Mouse (Mus musculus): ENCODE measurements around the gene Prc1. TPM values are rescaled to one million over a fixed set of nuclear protein-coding genes. Genes with fewer than 3 reads are reported as not detected.

Prc1 gene
- 75.1 and 96.7 TPM in 2 replicates for total RNA-seq (2014; fragmentation: Nextera tagmentation)
- total RNA-seq (2017) = 135 and 138 TPM in 2 replicates

DNA sequence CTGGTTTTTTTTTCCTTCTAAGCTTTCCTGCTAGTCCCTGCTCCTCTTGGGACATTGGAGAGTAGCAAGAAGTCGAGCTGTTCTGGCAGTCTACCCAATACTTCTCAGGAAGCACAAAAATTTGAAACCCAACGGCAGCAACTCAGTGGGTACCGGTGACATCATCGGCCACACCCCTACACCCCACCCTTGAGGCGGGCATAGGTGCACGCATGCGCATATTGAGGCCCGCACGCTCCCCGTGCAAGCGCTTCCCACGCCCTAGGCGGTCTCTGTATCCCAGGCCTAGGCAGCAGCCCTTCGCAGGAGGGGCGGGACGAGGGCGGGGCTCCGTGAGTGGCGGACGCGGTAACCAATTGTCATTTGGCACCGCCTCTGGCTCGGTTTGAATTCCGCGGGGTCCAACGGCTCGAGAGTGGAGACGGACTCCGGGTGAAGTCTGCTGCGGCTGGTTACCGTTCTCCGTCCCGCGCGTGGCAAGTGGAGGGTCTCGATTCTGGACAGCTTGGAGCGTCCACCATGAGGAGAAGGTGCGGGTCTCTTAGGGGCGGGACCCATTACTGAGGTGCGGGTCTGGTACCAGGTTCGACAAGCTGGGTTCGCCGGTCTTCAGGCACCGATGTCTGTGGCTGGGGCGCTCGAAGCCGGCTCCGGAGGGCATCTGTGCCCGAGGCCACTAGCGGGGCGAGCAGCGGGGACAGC is at the start of gene Prc1:
TSS of gene Prc1 (plus strand) at position 389 of the 702 bp plus-strand sequence.
- peak; percentile 98 for ATAC-seq (replicated peaks; ENCODE audit: low FRiP score, low TSS enrichment, poor library complexity, severe bottlenecking)

DNA sequence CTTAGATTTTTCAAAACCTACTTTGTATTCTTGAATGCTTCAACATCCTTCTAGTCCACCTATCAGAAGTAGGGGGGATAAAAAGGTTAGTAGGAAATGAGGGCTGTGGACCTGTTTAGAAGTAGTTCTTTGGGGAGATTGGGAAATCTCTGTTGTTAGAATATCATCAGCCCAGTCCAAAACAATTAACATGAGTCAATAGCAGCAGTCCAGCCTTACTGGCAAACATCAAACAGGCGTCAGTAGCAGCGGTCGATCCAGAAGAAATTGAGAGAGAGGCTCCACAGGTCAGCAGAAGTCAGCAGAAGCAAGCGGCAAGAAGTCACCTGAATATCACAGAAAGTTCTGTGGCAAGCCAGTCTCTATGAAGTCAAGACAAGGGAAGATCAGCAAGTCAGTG is 49.4 kb upstream of the Prc1 start:
- no peak for ATAC-seq (replicated peaks; ENCODE audit: low FRiP score, low TSS enrichment, poor library complexity, severe bottlenecking)

DNA sequence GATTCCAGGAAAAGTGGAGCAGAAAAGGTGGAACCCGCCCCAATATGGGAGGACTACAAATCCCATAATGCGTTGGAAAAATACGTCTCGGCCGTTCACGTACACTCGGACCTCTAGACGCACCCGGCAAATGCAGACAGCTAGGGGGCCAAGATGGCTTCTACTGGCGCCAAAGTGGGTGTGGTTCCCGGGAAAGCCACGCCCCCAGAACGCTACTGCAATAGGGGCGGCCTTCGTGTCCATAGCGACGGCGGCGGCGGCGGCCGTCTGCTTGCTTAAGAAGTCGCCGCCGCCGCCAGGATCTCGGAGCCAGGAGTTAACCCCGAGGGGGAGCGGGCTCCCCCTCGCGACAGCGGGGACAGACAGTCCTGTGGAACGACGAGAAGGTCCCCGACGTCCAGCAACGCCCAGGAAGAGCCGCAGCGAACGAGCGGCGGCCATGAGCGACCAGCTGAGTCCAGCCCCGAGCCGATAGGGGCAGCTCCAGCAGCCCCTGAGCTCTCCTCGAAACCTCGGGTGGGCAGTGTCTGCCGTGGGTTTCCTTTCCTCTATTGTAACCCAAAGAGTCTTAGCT is 48.0 kb upstream of the Prc1 start, which contains the start of gene Ttll13:
TSS of gene Ttll13 (plus strand) at position 229 of the 574 bp plus-strand sequence.
- ATAC-seq (replicated peaks; ENCODE audit: low FRiP score, low TSS enrichment, poor library complexity, severe bottlenecking) = peak; percentile 99

DNA sequence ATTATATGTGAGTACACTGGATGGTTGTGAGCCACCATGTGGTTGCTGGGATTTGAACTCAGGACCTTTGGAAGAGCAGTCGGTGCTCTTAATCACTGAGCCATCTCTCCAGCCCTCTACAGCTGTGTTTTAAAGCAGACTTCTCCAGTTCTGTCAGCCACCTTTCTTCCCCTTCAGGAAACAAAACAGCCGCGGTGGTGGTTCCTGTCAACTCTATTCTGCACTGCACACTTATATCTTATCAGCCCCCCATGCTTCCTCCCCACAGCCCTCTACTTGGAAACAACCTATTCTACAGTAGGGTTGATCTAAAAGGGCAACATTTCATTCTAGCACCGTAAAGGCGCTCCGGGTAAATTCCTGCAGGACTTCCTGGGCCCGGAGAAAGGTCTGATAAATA is 47.4 kb upstream of the Prc1 start:
- ATAC-seq (replicated peaks; ENCODE audit: low FRiP score, low TSS enrichment, poor library complexity, severe bottlenecking) = no peak

DNA sequence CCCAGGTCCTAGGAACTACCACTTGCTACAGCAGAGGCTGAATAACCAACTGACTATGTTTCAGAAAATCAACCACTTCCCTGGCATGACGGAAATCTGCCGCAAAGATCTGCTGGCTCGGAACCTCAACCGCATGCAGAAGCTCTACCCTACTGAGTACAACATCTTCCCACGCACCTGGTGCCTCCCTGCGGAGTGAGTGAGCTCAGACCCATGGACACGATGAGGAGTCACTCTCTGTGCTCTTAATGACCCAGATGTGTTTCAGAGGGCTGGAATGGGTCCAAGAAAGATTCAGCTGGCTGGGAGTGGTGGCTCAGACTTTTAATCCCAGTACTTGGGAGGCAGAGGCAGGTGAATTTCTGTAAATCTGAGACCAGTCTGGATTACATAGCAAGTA is 41.8 kb upstream of the Prc1 start:
- ATAC-seq (replicated peaks; ENCODE audit: low FRiP score, low TSS enrichment, poor library complexity, severe bottlenecking) = no peak

DNA sequence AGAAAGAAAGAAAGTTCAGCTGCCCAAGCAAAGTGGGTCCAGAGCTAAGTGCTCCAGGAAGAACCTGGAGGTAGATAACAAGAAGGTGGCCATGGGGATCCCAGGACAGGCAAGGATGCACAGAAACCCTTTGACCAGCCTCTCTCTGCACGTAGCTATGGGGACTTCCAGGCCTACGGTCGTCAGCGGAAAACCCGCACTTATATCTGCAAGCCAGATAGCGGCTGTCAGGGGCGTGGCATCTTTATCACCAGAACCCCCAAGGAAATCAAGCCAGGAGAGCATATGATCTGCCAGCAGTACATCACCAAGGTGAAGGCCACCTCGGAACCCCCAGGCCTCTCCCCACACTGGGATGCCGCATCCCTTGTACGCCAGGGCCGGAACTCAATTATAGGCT is 41.4 kb upstream of the Prc1 start:
- peak; percentile 57 for ATAC-seq (replicated peaks; ENCODE audit: low FRiP score, low TSS enrichment, poor library complexity, severe bottlenecking)

DNA sequence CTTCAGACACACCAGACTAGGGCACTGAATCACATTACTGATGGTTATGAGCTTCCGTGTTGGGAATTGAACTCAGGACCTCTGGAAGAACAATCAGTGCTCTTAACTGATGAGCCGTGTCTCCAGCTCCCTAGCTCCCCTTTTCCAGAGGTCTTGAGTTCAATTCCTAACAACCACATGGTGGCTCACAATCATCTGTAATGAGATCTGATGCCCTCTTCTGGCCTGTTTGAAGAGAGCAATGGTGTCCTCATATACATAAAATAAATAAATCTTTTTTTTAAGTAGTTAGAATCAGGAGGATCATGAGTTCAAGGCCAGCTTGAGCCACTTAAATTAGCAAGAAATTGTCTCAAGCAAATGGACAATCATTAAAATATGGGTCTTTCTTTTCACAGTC is 38.3 kb upstream of the Prc1 start:
- no peak for ATAC-seq (replicated peaks; ENCODE audit: low FRiP score, low TSS enrichment, poor library complexity, severe bottlenecking)

DNA sequence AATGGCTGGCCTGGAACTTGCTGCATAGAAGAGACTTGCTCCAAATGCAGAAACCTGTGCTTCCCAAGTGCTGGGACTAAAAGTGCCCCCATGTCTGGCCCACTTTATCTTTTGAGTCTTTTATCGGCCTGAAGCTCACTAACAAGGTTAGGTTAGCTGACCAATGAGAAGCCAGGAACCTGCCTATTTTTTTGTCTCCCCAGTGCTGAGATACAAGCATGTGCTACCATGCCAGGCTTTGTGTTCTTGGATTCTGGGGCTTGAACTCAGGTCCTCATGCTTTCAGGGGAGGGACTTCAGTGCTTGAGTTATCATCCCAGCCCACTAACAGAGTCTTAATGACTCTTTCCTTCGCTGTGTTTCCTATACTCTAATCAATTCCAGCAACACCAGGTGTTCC is 36.5 kb upstream of the Prc1 start:
- no peak for ATAC-seq (replicated peaks; ENCODE audit: low FRiP score, low TSS enrichment, poor library complexity, severe bottlenecking)

DNA sequence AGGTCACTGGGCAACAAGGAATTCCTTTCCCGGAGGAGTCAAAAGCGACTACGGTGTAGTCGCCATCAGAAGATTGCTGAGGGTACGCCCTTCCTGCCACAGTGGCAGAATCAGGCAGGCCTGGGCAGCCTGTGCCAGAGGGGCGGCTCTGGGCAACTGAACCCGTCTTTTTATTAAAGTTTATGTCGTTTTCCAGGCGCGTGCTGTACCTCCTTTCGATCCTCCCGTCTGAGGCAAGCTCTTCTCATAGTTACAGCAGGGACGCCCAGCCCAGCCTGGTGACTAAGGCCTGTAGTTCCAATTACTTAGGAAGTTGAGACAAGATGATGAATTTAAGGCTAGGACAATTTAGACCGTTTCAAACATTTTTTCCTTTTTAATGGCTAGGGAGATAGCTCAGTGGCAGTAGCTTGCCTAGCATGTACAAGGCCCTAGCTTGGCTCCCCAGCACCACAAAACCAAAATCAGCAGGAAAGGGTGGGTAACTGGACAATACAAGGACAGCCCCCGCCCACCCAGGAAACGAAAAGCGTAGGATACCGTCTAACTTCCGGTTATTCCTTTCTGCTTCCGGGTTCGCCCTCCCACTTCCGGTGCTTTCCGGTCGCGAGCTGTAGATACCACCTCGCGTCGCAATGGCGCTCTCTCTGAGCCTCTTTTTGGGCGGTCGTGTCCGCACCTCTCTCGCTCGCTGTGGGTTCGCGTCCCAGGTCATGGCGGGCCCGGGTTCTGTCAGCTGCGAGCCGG is 33.5 kb upstream of the Prc1 start, which contains the start of gene Ngrn:
TSS of gene Ngrn (plus strand) at position 591 of the 747 bp plus-strand sequence.
- peak; percentile 79 for ATAC-seq (replicated peaks; ENCODE audit: low FRiP score, low TSS enrichment, poor library complexity, severe bottlenecking)

DNA sequence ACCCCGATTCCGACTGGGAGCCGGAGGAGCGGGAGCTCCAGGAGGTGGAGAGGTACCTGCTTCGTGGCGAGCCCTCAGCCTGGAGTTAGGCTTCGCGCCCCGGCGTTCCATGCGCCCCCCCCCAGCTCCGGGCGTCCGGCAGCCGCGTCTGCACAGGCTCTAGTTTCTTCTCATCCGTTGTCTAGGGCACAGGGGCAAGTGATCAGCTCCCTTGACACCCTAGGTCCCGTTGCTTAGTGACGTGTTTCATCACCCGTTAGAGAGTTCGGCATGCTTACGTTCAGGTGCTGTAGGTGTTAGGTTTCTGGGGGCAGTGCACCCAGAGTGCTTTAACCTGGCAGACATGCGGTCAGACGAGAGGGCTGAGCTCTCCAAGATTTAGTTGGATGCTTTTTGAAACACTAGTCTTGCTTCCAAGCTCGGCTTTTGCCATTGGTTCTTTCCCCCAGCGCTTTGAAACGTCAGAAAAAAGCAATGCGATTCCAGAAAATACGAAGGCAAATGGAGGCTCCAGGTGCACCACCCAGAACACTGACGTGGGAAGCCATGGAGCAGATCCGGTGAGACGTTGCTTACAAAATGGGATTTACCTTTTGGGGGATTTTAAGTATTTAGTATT is 32.8 kb upstream of the Prc1 start:
- ATAC-seq (replicated peaks; ENCODE audit: low FRiP score, low TSS enrichment, poor library complexity, severe bottlenecking) = peak; percentile 53

DNA sequence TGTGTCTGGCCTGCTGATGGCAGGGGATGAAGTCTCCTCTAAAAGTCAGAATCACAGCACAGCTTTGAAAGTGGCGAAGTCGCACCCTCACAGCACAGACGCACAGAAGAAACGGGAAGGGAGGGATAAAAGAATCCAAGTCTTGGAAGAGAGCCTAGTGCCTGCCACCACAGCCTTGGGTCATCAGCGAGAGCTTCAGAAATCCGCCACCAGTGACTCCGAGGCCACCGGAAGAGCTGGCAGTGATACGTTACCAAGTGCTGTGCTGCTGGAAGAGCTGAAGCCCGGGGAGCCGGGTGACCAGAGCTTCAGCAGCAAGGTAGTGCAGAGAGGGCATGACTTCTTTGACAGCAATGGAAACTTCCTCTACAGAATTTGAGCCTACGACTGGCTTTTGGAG is 29.6 kb upstream of the Prc1 start:
- ATAC-seq (replicated peaks; ENCODE audit: low FRiP score, low TSS enrichment, poor library complexity, severe bottlenecking) = no peak

DNA sequence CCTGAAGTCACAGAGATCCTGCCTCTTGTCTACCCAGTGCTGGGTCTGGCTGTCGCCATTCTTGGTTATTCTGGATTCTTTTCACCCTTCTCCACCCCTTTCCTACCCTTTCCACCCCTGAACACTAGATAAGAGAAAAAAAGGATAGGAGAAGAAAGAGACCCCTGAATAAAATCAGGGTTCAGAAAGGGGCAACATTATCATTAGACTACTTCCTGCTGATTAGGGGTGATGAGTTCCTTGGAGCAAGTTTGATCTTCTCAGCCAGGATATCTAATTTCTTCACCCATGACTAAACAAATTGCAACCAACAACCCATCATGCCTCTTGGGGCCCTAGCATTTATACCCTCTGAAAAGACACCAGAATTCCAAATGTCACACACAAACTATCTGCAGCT is 26.5 kb upstream of the Prc1 start:
- ATAC-seq (replicated peaks; ENCODE audit: low FRiP score, low TSS enrichment, poor library complexity, severe bottlenecking) = no peak

DNA sequence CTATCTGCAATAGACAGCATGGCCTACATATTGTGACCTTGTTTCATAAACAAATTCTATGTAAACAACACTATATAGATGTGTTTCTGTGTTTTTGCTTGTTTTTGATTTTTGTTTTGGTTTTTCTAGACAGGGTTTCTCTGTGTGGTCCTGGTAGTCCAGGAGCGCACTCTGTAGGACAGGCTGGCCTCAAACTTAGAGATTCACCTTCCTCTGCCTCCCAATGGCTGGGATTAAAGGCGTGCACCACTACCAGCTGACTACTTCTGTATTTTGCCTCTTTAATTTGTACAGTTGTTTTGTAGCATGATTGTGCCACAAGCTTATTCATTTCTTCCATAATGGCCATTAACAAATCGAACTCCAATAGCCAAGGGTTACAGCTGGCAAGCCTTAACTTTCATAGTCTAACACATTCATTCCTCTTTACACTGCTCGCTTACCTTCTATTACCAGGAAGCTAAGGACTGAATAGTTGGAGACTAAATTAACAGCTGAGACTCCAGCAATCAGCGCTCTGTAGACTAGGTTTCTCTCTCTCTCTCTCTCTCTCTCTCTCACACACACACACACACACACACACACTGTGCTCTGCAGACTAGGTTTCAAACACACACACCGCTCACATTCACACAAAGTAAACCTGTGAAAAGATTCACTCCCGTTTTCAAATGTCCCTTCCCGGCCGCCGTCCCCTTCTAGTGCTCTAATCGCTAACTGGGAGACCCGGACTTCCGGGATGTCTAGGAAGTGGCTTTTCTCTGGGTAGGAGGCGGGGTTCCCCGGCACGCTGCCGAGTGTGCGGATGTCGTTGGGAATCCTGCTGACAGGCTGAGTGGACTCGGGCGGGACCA is 25.1 kb upstream of the Prc1 start, which contains the start of gene Vps33b:
TSS of gene Vps33b (plus strand) at position 753 of the 854 bp plus-strand sequence.
- peak; percentile 94 for ATAC-seq (replicated peaks; ENCODE audit: low FRiP score, low TSS enrichment, poor library complexity, severe bottlenecking)

DNA sequence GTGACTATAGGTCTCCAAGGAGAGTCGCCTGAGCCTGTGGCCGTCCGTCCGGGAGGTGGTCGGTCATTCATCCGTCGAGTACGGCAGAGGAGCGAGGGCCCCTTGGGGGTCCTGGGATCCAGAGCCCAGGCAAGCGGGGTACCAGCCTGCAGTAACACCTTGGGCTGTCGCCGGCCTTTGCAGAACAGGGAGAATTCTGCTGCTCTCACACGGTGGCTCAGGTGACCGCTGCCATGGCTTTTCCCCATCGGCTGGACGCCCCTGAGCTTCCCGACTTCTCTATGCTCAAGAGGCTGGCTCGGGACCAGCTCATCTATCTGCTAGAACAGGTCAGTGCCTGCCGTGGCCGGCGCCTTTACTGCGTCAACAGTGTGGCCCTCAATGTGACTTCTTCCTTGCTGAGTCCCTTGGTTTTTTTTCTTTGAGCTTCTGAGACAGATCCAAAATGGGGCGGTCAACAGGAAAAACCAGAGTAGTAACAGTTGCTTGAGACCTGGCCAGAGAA is 24.4 kb upstream of the Prc1 start:
- ATAC-seq (replicated peaks; ENCODE audit: low FRiP score, low TSS enrichment, poor library complexity, severe bottlenecking) = peak; percentile 49

DNA sequence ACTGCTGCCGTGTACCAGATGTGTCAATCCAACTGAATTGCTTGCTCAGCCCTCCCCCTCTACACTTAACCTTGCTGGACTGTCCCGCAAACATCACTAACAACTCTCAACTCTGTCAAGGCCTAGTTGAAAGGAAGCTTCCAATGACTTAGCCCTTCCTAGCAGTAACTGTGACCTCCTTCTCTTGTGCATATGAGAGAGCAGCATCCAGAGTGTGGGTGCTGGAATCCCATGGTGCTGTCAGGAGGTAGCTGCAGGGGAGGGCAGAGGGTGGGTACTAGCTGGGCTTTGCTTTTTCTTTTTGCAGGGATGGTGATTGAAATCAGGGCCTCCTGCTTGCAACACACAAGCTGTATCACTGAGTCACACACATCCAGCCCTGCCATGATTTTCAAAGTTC is 20.8 kb upstream of the Prc1 start:
- ATAC-seq (replicated peaks; ENCODE audit: low FRiP score, low TSS enrichment, poor library complexity, severe bottlenecking) = no peak

DNA sequence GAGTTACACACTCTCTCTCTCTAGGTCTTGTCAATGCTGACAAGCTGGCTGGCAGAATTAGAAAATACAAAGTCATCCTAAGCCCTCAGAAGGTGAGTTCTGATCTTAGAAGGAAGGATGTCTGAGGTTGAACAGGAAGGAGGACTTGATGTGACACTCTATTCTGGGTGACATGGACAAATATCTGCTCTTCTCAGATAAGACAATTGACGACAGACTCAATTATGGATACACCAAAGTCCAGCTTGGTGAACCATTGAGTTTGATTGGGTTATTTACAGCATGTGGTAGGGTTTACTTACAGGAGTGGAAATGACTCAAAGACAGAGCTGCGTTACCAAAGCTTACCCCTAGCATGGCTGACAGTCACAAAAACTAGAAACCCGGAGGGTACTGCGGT is 17.9 kb upstream of the Prc1 start:
- ATAC-seq (replicated peaks; ENCODE audit: low FRiP score, low TSS enrichment, poor library complexity, severe bottlenecking) = no peak

DNA sequence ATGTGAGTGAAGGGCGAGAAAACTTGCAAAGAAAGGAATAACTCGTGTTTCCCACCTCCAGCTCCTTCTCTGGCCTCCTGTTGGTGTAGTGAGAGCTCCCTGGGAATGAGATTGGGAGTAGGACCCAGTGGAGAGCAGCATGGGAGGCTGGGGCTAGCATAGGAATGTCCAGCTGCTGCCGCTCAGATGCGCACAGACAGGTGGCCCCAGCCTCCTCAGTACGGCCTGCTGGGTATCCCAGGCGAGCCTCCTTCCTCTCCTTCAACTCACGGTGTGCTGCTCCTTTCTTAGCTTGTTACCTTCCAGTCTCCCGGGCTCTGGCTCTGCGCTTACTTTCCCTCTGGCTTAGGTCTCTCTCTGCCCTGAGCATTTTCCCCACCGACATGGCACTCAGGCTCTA is 14.2 kb upstream of the Prc1 start:
- ATAC-seq (replicated peaks; ENCODE audit: low FRiP score, low TSS enrichment, poor library complexity, severe bottlenecking) = no peak

DNA sequence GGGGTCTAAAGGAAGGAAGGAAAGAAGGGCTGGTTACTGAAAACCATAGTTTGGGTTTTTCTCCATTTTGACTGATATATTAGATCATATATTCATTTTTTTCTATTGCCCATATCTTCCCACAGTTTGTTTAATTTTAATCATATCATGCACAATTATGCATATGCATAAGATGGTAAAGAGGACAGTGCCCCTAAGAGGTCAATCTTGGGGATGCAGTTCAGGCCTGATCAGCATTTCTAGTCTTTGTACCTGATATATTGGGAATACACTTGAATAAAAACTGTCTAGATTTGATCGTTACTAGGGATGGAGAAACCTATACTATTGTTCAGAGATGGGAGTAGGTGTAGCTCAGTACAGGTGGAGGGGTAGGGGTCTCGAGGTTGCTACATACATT is 13.3 kb upstream of the Prc1 start:
- ATAC-seq (replicated peaks; ENCODE audit: low FRiP score, low TSS enrichment, poor library complexity, severe bottlenecking) = no peak

DNA sequence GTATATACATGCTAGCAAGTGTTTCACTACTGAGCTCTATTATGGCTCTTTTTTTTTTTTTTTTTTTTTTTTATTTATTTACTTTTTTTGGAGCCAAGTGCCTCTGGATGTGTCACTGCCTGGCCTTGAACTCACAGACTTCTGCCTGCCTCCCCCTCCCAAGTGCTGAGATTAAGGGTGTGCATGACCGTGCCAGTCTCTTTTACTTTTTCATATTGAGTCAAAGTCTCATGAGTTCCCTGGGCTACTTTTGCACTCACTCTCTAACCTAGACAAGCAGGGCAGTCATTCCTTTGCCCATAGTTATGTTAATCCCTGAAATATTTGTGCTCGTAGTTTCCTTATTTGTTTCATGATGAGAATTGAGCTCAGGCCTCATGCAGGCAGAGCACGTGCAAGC is 12.6 kb upstream of the Prc1 start:
- ATAC-seq (replicated peaks; ENCODE audit: low FRiP score, low TSS enrichment, poor library complexity, severe bottlenecking) = no peak
